Mouse (Mus musculus) intestine, postnatal 0 days (tissue): Measurements from ENCODE around the gene Gm47791. TPM values are rescaled to one million over a fixed set of nuclear protein-coding genes. Genes with fewer than 3 reads are reported as not detected.

Experiments used
- ATAC-seq: fragments of 200-750 bp; cut with Nextera tagmentation; 2 replicates; pipeline ENCODE4 v1.8.0; 2017; ENCODE audit warnings: mild to moderate bottlenecking, moderate TSS enrichment, moderate library complexity
- H3K27ac ChIP-seq: fragments of 300-500 bp; sonication (generic); 2 replicates; pipeline ENCODE4 v1.5.1; 2014; ENCODE audit warnings: mild to moderate bottlenecking, low read depth, low read length, moderate library complexity
- H3K27me3 ChIP-seq: fragments of 300-500 bp; sonication (generic); replicated peaks from 2 replicates; pipeline ENCODE4 v1.6.1; 2014; ENCODE audit warnings: low read length, mixed read lengths; ENCODE audit not compliant: control insufficient read depth, insufficient read depth
- H3K36me3 ChIP-seq: fragments of 300-500 bp; sonication (generic); 2 replicates; pipeline ENCODE4 v1.6.1; 2014; ENCODE audit warnings: mild to moderate bottlenecking, moderate library complexity; ENCODE audit not compliant: control insufficient read depth, insufficient read depth
- H3K4me1 ChIP-seq: fragments of 300-500 bp; sonication (generic); replicated peaks from 2 replicates; pipeline ENCODE4 v1.6.1; 2014; ENCODE audit warnings: antibody characterized with exemption, low read length, mixed read lengths; ENCODE audit not compliant: control insufficient read depth, insufficient read depth
- H3K4me2 ChIP-seq: fragments of 300-500 bp; sonication (generic); replicated peaks from 2 replicates; pipeline ENCODE4 v1.6.1; 2014; ENCODE audit warnings: low read depth, mild to moderate bottlenecking, moderate library complexity
- H3K4me3 ChIP-seq: fragments of 300-500 bp; sonication (generic); 2 replicates; pipeline ENCODE4 v1.5.1; 2014; ENCODE audit warnings: low read depth, low read length
- H3K9ac ChIP-seq: fragments of 300-500 bp; sonication (generic); 2 replicates; pipeline ENCODE4 v1.6.1; 2014; ENCODE audit warnings: mild to moderate bottlenecking, low read depth, low read length
- H3K9me3 ChIP-seq: fragments of 300-500 bp; sonication (generic); 2 replicates; pipeline ENCODE4 v1.6.1; 2016; ENCODE audit warnings: mixed run types; ENCODE audit not compliant: control insufficient read depth
- CTCF ChIP-seq: sonication (generic); IDR thresholded peaks from 2 replicates; pipeline ENCODE4 v1.5.1; 2016; ENCODE audit warnings: low read depth, mild to moderate bottlenecking, control low read depth, antibody characterized with exemption, moderate library complexity
- WGBS: fragments of 180-500 bp; shearing (Covaris S2); extraction: QIAGEN DNeasy Blood & Tissue Kit; methylation state at CpG from one replicate; pipeline ENCODE4 v1.1.7; 2014; 5-methylcytosine and 5-hydroxymethylcytosine counted together
- polyA plus RNA-seq: library from polyadenylated mRNA; unstranded; fragments of >200 nt; fragmentation: Nextera tagmentation; extraction: Ambion mirVana; gene quantifications from 2 replicates; pipeline ENCODE4 v1.2.1, GENCODE M21; 2015

Gene Gm47791
- polyA plus RNA-seq, 1 experiment from 2014 or later = not detected

DNA sequence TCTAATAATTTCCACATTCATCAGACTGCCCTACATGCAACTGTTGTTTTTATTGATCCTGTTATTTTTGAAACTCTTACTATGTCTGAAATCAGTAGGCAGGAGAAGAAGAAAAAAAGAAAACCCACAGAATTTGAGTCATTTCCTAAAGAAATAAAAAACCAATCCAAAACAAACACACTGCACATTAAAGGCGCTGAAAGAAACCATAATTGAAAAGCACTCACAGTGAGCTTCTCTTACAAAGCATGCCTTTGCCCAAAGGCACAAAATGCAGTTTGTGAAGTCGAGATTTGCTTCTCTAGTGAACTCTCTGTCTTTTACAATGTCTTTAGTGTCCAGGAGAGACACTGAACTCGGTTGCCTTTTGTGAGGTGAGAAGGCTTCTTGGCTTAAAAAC is 37.5 kb upstream of the Gm47791 start:
- no peak overlapping the region for H3K4me2 ChIP-seq
- H3K9me3 ChIP-seq = no peaks in the 10 kb centered on the region
- no peak for ATAC-seq
- WGBS = 77% methylated on average over 3 of the region's 3 CpGs
- H3K36me3 ChIP-seq = no peaks in the 10 kb centered on the region
- H3K27ac ChIP-seq = no peak overlapping the region
- no peaks in the 10 kb centered on the region for H3K27me3 ChIP-seq
- no peak for TF ChIP-seq CTCF
- no peak overlapping the region for H3K9ac ChIP-seq
- no peaks in the 10 kb centered on the region for H3K4me1 ChIP-seq
- H3K4me3 ChIP-seq = no peak overlapping the region

DNA sequence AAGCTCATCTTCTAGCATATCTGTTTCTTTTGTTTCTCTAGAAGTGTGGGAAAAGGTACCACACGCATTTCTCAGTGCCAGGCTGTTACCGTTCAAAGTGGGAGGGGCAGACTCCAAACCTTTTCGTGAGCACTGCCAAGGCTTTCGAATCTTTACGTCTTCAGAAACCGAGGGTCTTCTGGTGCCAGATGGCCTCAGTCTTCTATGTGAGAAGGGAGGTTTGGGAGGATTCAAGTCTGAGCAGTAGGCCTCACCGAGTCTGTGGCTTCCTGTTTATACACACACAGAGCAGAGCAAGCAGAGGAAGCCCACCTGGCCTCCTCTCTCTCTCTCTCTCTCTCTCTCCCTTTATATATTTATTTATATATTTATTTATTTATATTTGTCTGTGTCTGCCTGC is 36.2 kb upstream of the Gm47791 start:
- Histone ChIP-seq H3K9me3 (no peaks in the 10 kb centered on the region), H3K27ac (no peak overlapping the region), H3K4me1 (no peaks in the 10 kb centered on the region), H3K36me3 (no peaks in the 10 kb centered on the region), H3K9ac (no peak overlapping the region), H3K4me2 (no peak overlapping the region), H3K27me3 (no peaks in the 10 kb centered on the region), H3K4me3 (no peak overlapping the region)
- no peak for TF ChIP-seq CTCF
- ATAC-seq = no peak
- 77% methylated on average over 7 of the region's 7 CpGs for WGBS

DNA sequence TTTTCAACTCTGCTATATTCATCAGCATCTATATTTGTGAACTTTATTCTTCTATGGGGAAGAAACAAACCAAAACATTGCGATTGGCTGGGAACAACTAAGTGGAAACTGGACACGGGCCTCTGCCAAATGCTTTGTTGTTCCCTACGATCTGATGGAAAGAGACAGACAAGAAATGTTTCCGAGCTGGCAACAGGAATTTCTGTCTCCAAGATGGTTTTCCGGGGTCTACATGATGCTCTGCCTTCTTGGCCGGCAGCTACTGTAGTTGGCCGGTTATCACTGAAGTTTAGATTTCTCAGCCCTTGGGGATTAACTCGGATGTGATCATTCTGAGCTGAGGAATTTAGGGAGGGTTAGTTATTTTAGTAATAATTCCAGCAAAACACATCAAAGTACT is 35.3 kb upstream of the Gm47791 start:
- H3K4me3 ChIP-seq = no peak overlapping the region
- H3K4me2 ChIP-seq = no peak overlapping the region
- no peaks in the 10 kb centered on the region for H3K9me3 ChIP-seq
- H3K4me1 ChIP-seq = no peaks in the 10 kb centered on the region
- no peak for ATAC-seq
- H3K36me3 ChIP-seq = no peaks in the 10 kb centered on the region
- TF ChIP-seq CTCF = no peak
- H3K9ac ChIP-seq = no peak overlapping the region
- H3K27ac ChIP-seq = no peak overlapping the region
- H3K27me3 ChIP-seq = no peaks in the 10 kb centered on the region
- WGBS = 78% methylated on average over 8 of the region's 8 CpGs

DNA sequence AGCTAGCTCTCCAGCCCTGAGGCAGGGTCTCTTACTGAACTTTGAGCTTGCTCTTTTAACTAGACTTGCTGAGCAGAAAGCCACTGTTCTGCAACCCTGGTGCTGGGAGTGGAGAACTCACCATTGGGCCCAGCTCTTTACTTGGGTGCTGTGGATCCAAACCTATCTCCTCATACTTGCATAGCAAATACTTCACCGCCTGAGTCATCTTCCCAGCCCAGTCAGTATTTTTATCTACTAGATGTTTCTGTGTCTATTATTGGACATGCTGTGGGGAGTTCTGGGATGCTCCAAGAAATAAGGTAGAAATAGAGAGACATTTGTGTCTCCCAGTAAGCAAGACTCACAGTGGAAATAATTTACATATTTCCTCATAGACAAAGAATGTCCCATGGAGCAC is 33.0 kb upstream of the Gm47791 start:
- Histone ChIP-seq H3K4me3 (no peak overlapping the region), H3K27me3 (no peaks in the 10 kb centered on the region), H3K4me1 (no peaks in the 10 kb centered on the region), H3K9ac (no peak overlapping the region), H3K9me3 (no peaks in the 10 kb centered on the region), H3K27ac (no peak overlapping the region), H3K4me2 (no peak overlapping the region), H3K36me3 (no peaks in the 10 kb centered on the region)
- WGBS = 92% methylated on average over 1 of the region's 1 CpGs
- TF ChIP-seq CTCF = no peak
- ATAC-seq = no peak

- H3K4me1 ChIP-seq = no peaks in the 10 kb centered on the region
- peak; percentile 63; the same call in 1 of the 2 replicates for ATAC-seq
- H3K4me3 ChIP-seq = no peak overlapping the region
- H3K9ac ChIP-seq = no peak overlapping the region
- no peaks in the 10 kb centered on the region for H3K36me3 ChIP-seq
- no peaks in the 10 kb centered on the region for H3K27me3 ChIP-seq
- H3K4me2 ChIP-seq = no peak overlapping the region
- 75% methylated on average over 7 of the region's 7 CpGs for WGBS
- no peaks in the 10 kb centered on the region for H3K9me3 ChIP-seq
- no peak overlapping the region for H3K27ac ChIP-seq
- peak; percentile 77 for TF ChIP-seq CTCF
Observed at GRCm38 (mm10) chr1:82803608-82804007, 32.6 kb upstream of the Gm47791 start.

GRCm38 (mm10) chr1:82801105-82801783 is 30.2 kb upstream of the Gm47791 start:
- Histone ChIP-seq H3K4me1 (no peaks in the 10 kb centered on the region), H3K9ac (no peak overlapping the region), H3K4me3 (no peak overlapping the region), H3K9me3 (no peaks in the 10 kb centered on the region), H3K36me3 (no peaks in the 10 kb centered on the region), H3K4me2 (no peak overlapping the region), H3K27ac (no peak overlapping the region), H3K27me3 (no peaks in the 10 kb centered on the region)
- no peak for TF ChIP-seq CTCF
- no peak for ATAC-seq
- 82% methylated on average over 12 of the region's 12 CpGs for WGBS
